ENCODE assay signal across 22 mouse cellular contexts in genomic region chr13:109722237-109723119, GRCm38 (mm10).
A peak's percentile ranks its signal among the peaks of the same experiment; 100 is the strongest.
DNase-seq lines count a peak whose midpoint lies in the region; ATAC-seq and TF ChIP-seq lines count a peak whose summit lies in the region.
"Had no signal": no experiment of that assay in that cellular context is flagged by ENCODE, and none has a peak within 500 bp of the region (broad histone marks: within the 10 kb centered on the region; RNA-seq: fewer than 3 reads in every experiment).

No protein-coding gene starts in this region.

- no peak overlapping the region for H3K4me3 ChIP-seq in embryonic facial prominence, embryonic 14.5 days (ENCODE audit: low read depth, low read length)
- H3K4me3 ChIP-seq in embryonic facial prominence, embryonic 10.5 days = no peak overlapping the region
- H3K4me3 ChIP-seq in liver, adult 2 months (ENCODE audit: insufficient read depth, low read depth, low read length) = no peak overlapping the region
- no peak overlapping the region for H3K4me3 ChIP-seq in liver, postnatal 0 days (ENCODE audit: low read depth, low read length)
- H3K4me3 ChIP-seq: forebrain, embryonic 10.5 days; heart, embryonic 10.5 days; heart, embryonic 15.5 days; hindbrain, embryonic 10.5 days had no signal

- TF ChIP-seq EP300 in liver, postnatal 0 days (IDR thresholded peaks at IDR 0.05; ENCODE audit: low read depth) = no peak

- peak; percentile 55; the same call in 1 of the 2 replicates for ATAC-seq in embryonic facial prominence, embryonic 14.5 days (ENCODE audit: low read depth)
- no peak for ATAC-seq in liver, postnatal 0 days
- ATAC-seq: CD4-positive, CD25-positive, alpha-beta regulatory T cell, adult 4 months; forebrain, embryonic 14.5 days had no signal

- no peaks in the 10 kb centered on the region for H3K79me2 ChIP-seq in liver, adult 2 months (ENCODE audit: control insufficient read depth, insufficient read depth, low read length)

- H3K27ac ChIP-seq in embryonic facial prominence, embryonic 14.5 days (replicated peaks; ENCODE audit: low read depth, low read length) = no peak overlapping the region
- no peak overlapping the region for H3K27ac ChIP-seq in embryonic facial prominence, embryonic 10.5 days (replicated peaks)
- no peak overlapping the region for H3K27ac ChIP-seq in liver, adult 2 months (replicated peaks; ENCODE audit: insufficient read depth, low read depth, low read length)
- no peak overlapping the region for H3K27ac ChIP-seq in liver, postnatal 0 days (ENCODE audit: low read depth)
- H3K27ac ChIP-seq: forebrain, embryonic 10.5 days; heart, embryonic 10.5 days; hindbrain, embryonic 10.5 days; hindbrain, embryonic 14.5 days had no signal

- TF ChIP-seq POLR2A in liver, adult 2 months (IDR thresholded peaks at IDR 0.05; ENCODE audit: extremely low read depth, insufficient read depth, low read length) = no peak

- peak; percentile 53 for DNase-seq in embryonic facial prominence, embryonic 14.5 days (ENCODE audit: low spot score)
- DNase-seq in embryonic facial prominence, embryonic 10.5 days (ENCODE audit: low spot score) = no peak
- peak; percentile 80 for DNase-seq in liver, adult 2 months (ENCODE audit: extremely low read depth, low read depth, low spot score)
- no peak for DNase-seq in liver, postnatal 0 days
- DNase-seq in NIH3T3 (ENCODE audit: low read depth) = peak; percentile 27
- peak; percentile 40 for DNase-seq in fibroblast of lung, adult 2 months (ENCODE audit: low read depth)
- DNase-seq in right cerebral cortex, postnatal 10 days (ENCODE audit: low spot score in 2 of 2) = no peak
- no peak for DNase-seq in kidney, postnatal 36 days
- DNase-seq: adrenal gland, postnatal 14 days; B cell, adult 2 months; cerebellum, adult 18-20 months; cerebellum, adult 9-11 months; heart, adult 18-20 months; heart, postnatal 14 days had no signal

- H3K9ac ChIP-seq in embryonic facial prominence, embryonic 14.5 days (ENCODE audit: low read depth, low read length) = no peak overlapping the region
- H3K9ac ChIP-seq in liver, adult 2 months (ENCODE audit: low read depth, low read length) = no peak overlapping the region
- H3K9ac ChIP-seq in liver, postnatal 0 days (replicated peaks) = no peak overlapping the region
- H3K9ac ChIP-seq: heart, embryonic 15.5 days; hindbrain, embryonic 14.5 days had no signal

- no peak overlapping the region for H3K4me2 ChIP-seq in embryonic facial prominence, embryonic 14.5 days (ENCODE audit: low read depth, low read length)
- H3K4me2 ChIP-seq in liver, postnatal 0 days (ENCODE audit: low read depth, low read length) = no peak overlapping the region
- H3K4me2 ChIP-seq: heart, embryonic 15.5 days; hindbrain, embryonic 14.5 days had no signal

- TF ChIP-seq CTCF in liver, adult 2 months (IDR thresholded peaks at IDR 0.05; ENCODE audit: low read depth, low read length) = no peak
- no peak for TF ChIP-seq CTCF in liver, postnatal 0 days (IDR thresholded peaks at IDR 0.05; ENCODE audit: low read depth)

- peaks cover 6% of the 10 kb centered on the region for H3K4me1 ChIP-seq in embryonic facial prominence, embryonic 14.5 days (ENCODE audit: control insufficient read depth, insufficient read depth, low read length)
- H3K4me1 ChIP-seq in embryonic facial prominence, embryonic 10.5 days = peaks cover 6% of the 10 kb centered on the region
- peaks cover 5% of the 10 kb centered on the region; the same call in 1 of the 2 replicates for H3K4me1 ChIP-seq in liver, adult 2 months (ENCODE audit: control insufficient read depth, insufficient read depth, low read length)
- peaks cover 10% of the 10 kb centered on the region for H3K4me1 ChIP-seq in liver, postnatal 0 days (ENCODE audit: insufficient read depth)
- H3K4me1 ChIP-seq: forebrain, embryonic 10.5 days; hindbrain, embryonic 10.5 days had no signal

- no peaks in the 10 kb centered on the region for H3K27me3 ChIP-seq in embryonic facial prominence, embryonic 14.5 days (replicated peaks; ENCODE audit: control insufficient read depth, insufficient read depth, low read length)
- no peaks in the 10 kb centered on the region for H3K27me3 ChIP-seq in embryonic facial prominence, embryonic 10.5 days (replicated peaks; ENCODE audit: low read depth, poor library complexity, severe bottlenecking)
- H3K27me3 ChIP-seq in liver, adult 2 months (ENCODE audit: control insufficient read depth, insufficient read depth, low read length) = no peaks in the 10 kb centered on the region
- H3K27me3 ChIP-seq in liver, postnatal 0 days (ENCODE audit: insufficient read depth, low read length) = no peaks in the 10 kb centered on the region
- H3K27me3 ChIP-seq: heart, embryonic 15.5 days had no signal

- H3K36me3 ChIP-seq in embryonic facial prominence, embryonic 14.5 days (ENCODE audit: control insufficient read depth, insufficient read depth, low read length) = no peaks in the 10 kb centered on the region
- H3K36me3 ChIP-seq in embryonic facial prominence, embryonic 10.5 days (replicated peaks) = no peaks in the 10 kb centered on the region
- H3K36me3 ChIP-seq in liver, adult 2 months (ENCODE audit: control insufficient read depth, insufficient read depth, low read length) = no peaks in the 10 kb centered on the region
- H3K36me3 ChIP-seq in liver, postnatal 0 days (replicated peaks; ENCODE audit: insufficient read depth, low read length) = no peaks in the 10 kb centered on the region
- H3K36me3 ChIP-seq: forebrain, embryonic 10.5 days; heart, embryonic 15.5 days; hindbrain, embryonic 10.5 days had no signal

- H3K9me3 ChIP-seq in embryonic facial prominence, embryonic 14.5 days (ENCODE audit: control insufficient read depth, low read length) = no peaks in the 10 kb centered on the region
- no peaks in the 10 kb centered on the region for H3K9me3 ChIP-seq in embryonic facial prominence, embryonic 10.5 days
- H3K9me3 ChIP-seq in liver, postnatal 0 days (ENCODE audit: low read length) = no peaks in the 10 kb centered on the region
- H3K9me3 ChIP-seq: forebrain, embryonic 10.5 days; G1E; heart, embryonic 10.5 days; heart, embryonic 15.5 days; hindbrain, embryonic 10.5 days had no signal

- 68% methylated on average over 6 of the region's 6 CpGs for WGBS in embryonic facial prominence, embryonic 14.5 days
- 88% methylated on average over 6 of the region's 6 CpGs for WGBS in embryonic facial prominence, embryonic 10.5 days
- 43% methylated on average over 6 of the region's 6 CpGs for whole genome bisulfite sequencing in liver, adult 2 months
- WGBS in liver, postnatal 0 days (ENCODE audit: insufficient replicate concordance) = 77% methylated on average over 6 of the region's 6 CpGs

Comparison
In these comparisons a context has a peak if more than half of its experiments do, and no peak if none do; other contexts are left out.
1. DNase-seq: peak in embryonic facial prominence, embryonic 14.5 days (single experiment), liver, adult 2 months (single experiment), NIH3T3 (single experiment) and fibroblast of lung, adult 2 months (single experiment); none in embryonic facial prominence, embryonic 10.5 days (single experiment), liver, postnatal 0 days (single experiment), right cerebral cortex, postnatal 10 days (0 of 2) and kidney, postnatal 36 days (0 of 2).